Mouse (Mus musculus) heart, embryonic 14.5 days (tissue): ENCODE results near the gene Klf5. TPM values are rescaled to one million over a fixed set of nuclear protein-coding genes. Genes with fewer than 3 reads are reported as not detected.

Experiments
- ATAC-seq: fragments of 200-750 bp; cut with Nextera tagmentation; 2 replicates; pipeline ENCODE4 v1.8.0; 2017; ENCODE audit warnings: low read depth, moderate TSS enrichment; ENCODE audit not compliant: insufficient number of reproducible peaks, insufficient read depth, low FRiP score
- H3K27ac ChIP-seq, 2 experiments: fragments of 200-500 bp in 1 of 2; fragments of 300-500 bp in 1 of 2; sonication (generic) in 1 of 2; replicated peaks in 1 of 2; 2 replicates each; pipeline ENCODE4 v1.5.1; 2012 to 2014; ENCODE audit warnings: low read depth in 2 of 2, low read length in 2 of 2, control low read depth in 1 of 2, mild to moderate bottlenecking in 1 of 2, mixed read lengths in 1 of 2; ENCODE audit not compliant: control insufficient read depth in 1 of 2, insufficient read depth in 1 of 2
- H3K27me3 ChIP-seq: fragments of 300-500 bp; sonication (generic); 2 replicates; pipeline ENCODE4 v1.6.1; 2014; ENCODE audit warnings: mild to moderate bottlenecking, low read length, control low read depth; ENCODE audit not compliant: control insufficient read depth, insufficient read depth
- H3K36me3 ChIP-seq: fragments of 300-500 bp; sonication (generic); 2 replicates; pipeline ENCODE4 v1.6.1; 2014; ENCODE audit warnings: mild to moderate bottlenecking, control low read depth, low read length, mixed read lengths; ENCODE audit not compliant: control insufficient read depth, insufficient read depth
- H3K4me1 ChIP-seq, 2 experiments: fragments of 200-500 bp in 1 of 2; fragments of 300-500 bp in 1 of 2; sonication (generic) in 1 of 2; 2 replicates each; pipeline ENCODE4 v1.6.1; 2012 to 2014; ENCODE audit warnings: low read length in 2 of 2, control low read depth in 1 of 2, mixed read lengths in 1 of 2; ENCODE audit not compliant: control insufficient read depth in 2 of 2, insufficient read depth in 2 of 2
- H3K4me2 ChIP-seq: fragments of 300-500 bp; sonication (generic); 2 replicates; pipeline ENCODE4 v1.6.1; 2014; ENCODE audit warnings: mild to moderate bottlenecking, low read length
- H3K4me3 ChIP-seq, 2 experiments: fragments of 200-500 bp in 1 of 2; fragments of 300-500 bp in 1 of 2; sonication (generic) in 1 of 2; 2 replicates each; pipeline ENCODE4 v1.5.1; 2012 to 2014; ENCODE audit warnings: low read length in 2 of 2, mild to moderate bottlenecking in 2 of 2, control low read depth in 1 of 2, low read depth in 1 of 2, moderate library complexity in 1 of 2; ENCODE audit not compliant: control insufficient read depth in 1 of 2, insufficient read depth in 1 of 2
- H3K9ac ChIP-seq: fragments of 300-500 bp; sonication (generic); 2 replicates; pipeline ENCODE4 v1.6.1; 2014; ENCODE audit warnings: mild to moderate bottlenecking, low read length
- H3K9me3 ChIP-seq: fragments of 300-500 bp; sonication (generic); 2 replicates; pipeline ENCODE4 v1.6.1; 2016; ENCODE audit warnings: low read length, control low read depth; ENCODE audit not compliant: control insufficient read depth
- WGBS: fragments of 180-500 bp; shearing (Covaris S2); extraction: QIAGEN DNeasy Blood & Tissue Kit; methylation state at CpG from one replicate; pipeline ENCODE4 v1.1.7; 2014; 5-methylcytosine and 5-hydroxymethylcytosine counted together
- polyA plus RNA-seq: library from polyadenylated mRNA; unstranded; fragments of >200 nt; fragmentation: Nextera tagmentation; extraction: Ambion mirVana; gene quantifications from 2 replicates; pipeline ENCODE4 v1.2.1, GENCODE M21; 2014

The Klf5 gene
- polyA plus RNA-seq, 1 experiment from 2014 or later = 2.6 TPM

GRCm38 (mm10) chr14:99352989-99353388 lies 54.5 kb downstream of the Klf5 start:
- WGBS = 66% methylated on average over 4 of the region's 4 CpGs
- no peaks in the 10 kb centered on the region for H3K4me1 ChIP-seq
- H3K4me2 ChIP-seq = no peak overlapping the region
- no peaks in the 10 kb centered on the region for H3K36me3 ChIP-seq
- H3K9ac ChIP-seq = no peak overlapping the region
- no peak overlapping the region for H3K27ac ChIP-seq
- H3K27me3 ChIP-seq = no peaks in the 10 kb centered on the region
- no peak overlapping the region for H3K4me3 ChIP-seq
- ATAC-seq = no peak
- no peaks in the 10 kb centered on the region for H3K9me3 ChIP-seq

- Histone ChIP-seq H3K36me3 (no peaks in the 10 kb centered on the region), H3K9ac (no peak overlapping the region), H3K4me2 (no peak overlapping the region), H3K27ac (no peak overlapping the region), H3K27me3 (no peaks in the 10 kb centered on the region), H3K4me1 (no peaks in the 10 kb centered on the region), H3K9me3 (no peaks in the 10 kb centered on the region), H3K4me3 (no peak overlapping the region)
- WGBS = 83% methylated on average over 2 of the region's 2 CpGs
- no peak for ATAC-seq
Measured at GRCm38 (mm10) chr14:99354046-99354445, 55.6 kb downstream of the Klf5 start.

GRCm38 (mm10) chr14:99354761-99355609 lies 56.5 kb downstream of the Klf5 start:
- Histone ChIP-seq H3K9me3 (no peaks in the 10 kb centered on the region), H3K36me3 (no peaks in the 10 kb centered on the region), H3K4me2 (no peak overlapping the region), H3K27me3 (no peaks in the 10 kb centered on the region), H3K9ac (no peak overlapping the region), H3K4me3 (no peak overlapping the region), H3K27ac (no peak overlapping the region), H3K4me1 (no peaks in the 10 kb centered on the region)
- ATAC-seq = no peak
- 80% methylated on average over 10 of the region's 10 CpGs for WGBS

- Histone ChIP-seq H3K36me3 (no peaks in the 10 kb centered on the region), H3K4me1 (no peaks in the 10 kb centered on the region), H3K9me3 (no peaks in the 10 kb centered on the region), H3K27me3 (no peaks in the 10 kb centered on the region), H3K4me3 (no peak overlapping the region), H3K9ac (no peak overlapping the region), H3K27ac (no peak overlapping the region), H3K4me2 (no peak overlapping the region)
- ATAC-seq = no peak
- 64% methylated on average over 1 of the region's 1 CpGs for WGBS
Measured at GRCm38 (mm10) chr14:99355610-99355870, 57.0 kb downstream of the Klf5 start.

GRCm38 (mm10) chr14:99362956-99363355 lies 64.5 kb downstream of the Klf5 start:
- no peaks in the 10 kb centered on the region for H3K36me3 ChIP-seq
- H3K4me3 ChIP-seq = no peak overlapping the region
- H3K27me3 ChIP-seq = no peaks in the 10 kb centered on the region
- no peak overlapping the region for H3K4me2 ChIP-seq
- no peak overlapping the region for H3K27ac ChIP-seq
- H3K9ac ChIP-seq = no peak overlapping the region
- WGBS = 78% methylated on average over 5 of the region's 5 CpGs
- ATAC-seq = no peak
- peaks cover 12 to 15% of the 10 kb centered on the region in 2 experiments for H3K4me1 ChIP-seq
- no peaks in the 10 kb centered on the region for H3K9me3 ChIP-seq

- Histone ChIP-seq H3K9ac (no peak overlapping the region), H3K4me3 (no peak overlapping the region), H3K4me1 (peaks cover 12 to 15% of the 10 kb centered on the region in 2 experiments), H3K27ac (no peak overlapping the region), H3K4me2 (no peak overlapping the region), H3K36me3 (no peaks in the 10 kb centered on the region), H3K9me3 (no peaks in the 10 kb centered on the region), H3K27me3 (no peaks in the 10 kb centered on the region)
- WGBS = 85% methylated on average over 12 of the region's 12 CpGs
- ATAC-seq = no peak
Measured at GRCm38 (mm10) chr14:99364007-99364784, 65.7 kb downstream of the Klf5 start.
